Mouse (Mus musculus): ENCODE results near the gene Trim40.

Trim40 gene

DNA sequence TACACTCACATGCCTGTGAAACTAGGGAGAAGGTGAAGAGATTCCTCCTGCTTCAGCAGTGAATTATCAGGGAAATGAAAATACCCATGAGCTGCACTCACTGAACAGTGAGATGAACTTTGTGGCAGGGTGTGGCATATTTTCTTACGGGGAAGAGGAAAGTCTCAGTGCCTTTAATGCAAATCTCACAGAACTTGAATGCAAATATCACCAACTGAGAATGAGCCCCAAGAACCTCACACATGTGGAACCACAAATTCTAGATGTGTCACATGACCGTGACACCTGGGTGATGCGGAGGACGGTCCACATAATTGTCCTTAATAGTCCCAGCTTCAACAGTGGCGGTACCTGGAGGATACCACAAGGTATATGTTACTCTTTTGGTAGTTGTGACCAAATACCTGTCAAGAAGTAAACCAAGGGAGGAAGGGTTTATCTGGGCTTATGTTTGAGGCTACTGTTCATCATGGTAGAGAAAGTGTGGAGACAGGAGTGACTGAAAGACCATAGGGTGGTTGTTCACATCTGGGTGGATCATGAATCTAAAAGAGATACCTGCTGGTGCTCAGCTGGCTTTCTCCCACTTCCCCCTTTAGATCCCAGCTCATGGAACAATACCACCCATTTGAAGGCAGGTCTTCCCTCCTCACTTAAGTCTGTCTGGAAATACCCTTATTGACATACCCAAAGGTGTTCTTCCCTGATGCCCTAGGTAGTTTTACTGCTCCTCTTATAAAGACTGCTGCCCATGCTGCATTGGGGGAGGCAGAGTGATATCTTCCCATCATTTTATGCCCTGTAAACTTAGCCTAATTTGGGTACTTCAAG, at the start of gene Trim40:
TSS of gene Trim40 (minus strand) at position 51 of the 831 bp plus-strand sequence.
- no peak for DNase-seq (ENCODE audit: extremely low spot score, low read depth, low spot score)

DNA sequence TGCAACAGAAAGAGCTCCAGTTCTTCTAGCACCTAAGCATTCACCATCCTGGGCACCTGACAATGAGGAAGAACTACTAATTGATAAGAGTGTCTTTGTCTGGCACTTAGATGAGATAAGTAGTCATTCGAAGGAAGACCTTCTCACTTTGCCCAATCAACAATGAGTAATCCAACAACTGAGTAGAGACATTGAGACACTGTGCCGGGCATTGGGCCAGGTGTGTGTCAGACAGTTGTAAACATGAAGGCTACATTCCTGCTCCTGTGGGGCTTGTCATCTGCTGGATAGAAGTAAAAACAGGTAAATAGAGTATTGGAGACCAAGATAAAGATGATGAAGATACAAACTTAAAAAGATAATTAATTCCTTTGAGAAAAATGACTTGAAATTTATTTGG, 48.1 kb upstream of the Trim40 start:
- no peak for DNase-seq (ENCODE audit: extremely low spot score, low read depth, low spot score)

DNA sequence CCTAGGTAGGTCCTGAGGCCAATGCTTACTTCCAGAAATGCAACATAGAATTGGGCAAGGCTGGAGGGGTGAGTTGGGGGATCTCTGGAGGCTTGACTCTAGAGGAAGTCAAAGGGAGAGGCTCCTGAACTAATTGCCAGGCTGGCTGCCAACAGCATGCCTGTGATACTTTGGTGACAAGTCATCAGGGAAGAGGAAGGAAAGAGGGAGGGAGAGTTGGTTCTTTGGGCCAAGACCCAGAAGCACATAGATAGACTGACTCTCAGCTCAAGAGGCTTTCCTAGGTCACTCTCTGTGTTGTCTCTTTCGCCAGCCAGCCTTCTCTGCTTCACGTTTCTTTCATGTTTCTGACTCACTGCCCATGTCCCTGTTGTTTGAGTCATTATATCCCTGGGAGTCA, 41.9 kb upstream of the Trim40 start:
- no peak for DNase-seq (ENCODE audit: extremely low spot score, low read depth, low spot score)

DNA sequence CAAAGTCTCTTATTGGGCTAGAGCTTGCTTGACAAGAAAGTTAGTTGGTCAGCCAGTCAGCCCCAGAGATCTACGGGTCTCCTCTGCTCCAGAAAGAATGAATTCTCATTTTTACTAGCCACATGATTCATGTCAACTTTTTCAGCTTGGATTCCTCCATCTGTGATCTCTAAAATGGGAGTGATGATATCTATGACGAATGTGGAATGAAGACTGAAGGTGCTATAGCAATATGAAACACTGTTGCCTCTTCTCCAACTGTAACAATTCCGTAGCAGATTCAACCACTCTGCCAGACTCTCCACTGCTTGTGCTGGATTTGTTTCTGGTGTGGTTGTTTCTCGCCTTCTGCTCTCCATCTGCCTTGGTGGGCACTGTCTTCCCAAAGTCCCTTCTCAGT, 41.2 kb upstream of the Trim40 start:
- DNase-seq (ENCODE audit: extremely low spot score, low read depth, low spot score), result no peak

DNA sequence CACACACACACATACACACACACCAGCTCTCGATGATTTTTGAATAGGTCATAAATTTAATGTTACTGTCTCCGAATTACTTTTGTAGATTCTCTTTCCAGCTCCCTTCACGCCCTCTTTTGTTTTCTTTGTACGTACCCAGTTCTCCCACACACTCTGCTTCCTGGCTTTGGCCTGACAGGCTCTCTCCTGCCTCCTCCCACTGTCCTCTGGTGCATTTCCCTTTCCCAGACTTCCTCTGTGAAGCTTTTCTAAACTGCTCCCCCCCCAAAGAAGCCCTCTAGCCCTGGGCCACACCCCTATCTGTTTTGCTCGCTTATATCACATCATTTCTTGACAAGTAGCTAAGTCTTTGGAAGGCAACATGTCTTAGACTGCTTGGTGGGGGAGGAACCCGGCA, 40.3 kb upstream of the Trim40 start:
- DNase-seq (ENCODE audit: extremely low spot score, low read depth, low spot score), result no peak

DNA sequence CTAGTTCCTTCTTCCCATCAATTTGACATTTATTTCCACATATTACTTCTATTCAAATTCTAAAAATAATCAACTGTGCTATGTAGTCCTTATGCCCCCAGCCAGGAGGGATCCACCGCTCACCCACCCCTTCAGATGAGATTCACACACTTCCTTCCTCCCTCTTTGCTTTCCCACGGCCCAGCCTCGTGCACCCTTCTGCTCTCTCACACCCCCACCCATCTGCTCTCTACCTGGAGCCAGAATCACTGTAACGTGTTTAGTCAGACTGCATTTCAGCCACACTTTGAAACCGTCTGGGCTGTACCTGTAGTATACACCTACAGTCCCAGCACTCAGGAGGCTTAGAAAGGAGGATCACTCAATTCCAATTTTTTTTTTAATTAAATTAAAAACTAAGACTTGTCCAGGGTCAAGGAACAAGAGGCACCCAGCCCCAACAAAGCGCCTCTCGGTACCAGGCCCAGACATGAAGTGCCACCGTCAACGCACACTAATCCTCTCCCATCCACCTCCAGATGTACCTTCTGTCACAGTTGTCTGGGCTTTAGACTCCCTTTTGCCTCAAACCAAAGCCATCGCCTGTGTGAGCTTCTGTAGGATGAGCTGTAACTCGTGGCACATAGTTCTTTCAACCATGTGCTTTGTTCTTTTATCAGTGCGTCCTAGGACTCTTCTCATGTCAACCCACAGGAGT, 39.5 kb upstream of the Trim40 start:
- no peak for DNase-seq (ENCODE audit: extremely low spot score, low read depth, low spot score)

DNA sequence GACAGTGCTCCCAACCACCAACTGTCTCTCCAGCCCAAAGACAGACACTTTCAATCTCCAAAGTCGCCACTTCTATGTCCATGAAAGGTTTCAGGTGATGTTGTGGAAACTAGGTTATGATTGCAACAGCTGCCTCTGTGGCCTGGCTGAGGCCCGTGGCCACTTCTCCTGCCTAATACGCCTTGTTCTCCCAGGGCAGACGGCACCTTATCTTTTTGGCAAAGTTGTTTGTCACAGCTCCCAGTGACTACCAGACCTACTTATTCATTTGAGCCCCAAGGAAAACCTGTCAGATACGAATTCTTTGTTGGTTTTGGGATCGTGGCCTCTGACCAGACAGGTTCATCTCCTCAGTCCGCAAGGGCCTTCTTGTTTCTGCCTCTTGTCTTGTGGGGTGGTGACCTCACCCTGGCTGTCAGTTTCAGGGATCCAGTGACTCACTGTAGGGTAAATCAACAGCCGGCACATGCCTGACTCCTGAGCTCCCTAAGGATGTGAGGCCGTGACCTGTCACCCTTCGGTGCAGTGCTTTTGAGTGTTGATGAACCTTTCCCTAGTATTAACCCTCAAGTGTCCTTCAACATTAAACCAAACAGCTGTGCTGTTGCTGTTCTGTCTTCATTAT, 37.7 kb upstream of the Trim40 start:
- DNase-seq (ENCODE audit: extremely low spot score, low read depth, low spot score), result no peak

DNA sequence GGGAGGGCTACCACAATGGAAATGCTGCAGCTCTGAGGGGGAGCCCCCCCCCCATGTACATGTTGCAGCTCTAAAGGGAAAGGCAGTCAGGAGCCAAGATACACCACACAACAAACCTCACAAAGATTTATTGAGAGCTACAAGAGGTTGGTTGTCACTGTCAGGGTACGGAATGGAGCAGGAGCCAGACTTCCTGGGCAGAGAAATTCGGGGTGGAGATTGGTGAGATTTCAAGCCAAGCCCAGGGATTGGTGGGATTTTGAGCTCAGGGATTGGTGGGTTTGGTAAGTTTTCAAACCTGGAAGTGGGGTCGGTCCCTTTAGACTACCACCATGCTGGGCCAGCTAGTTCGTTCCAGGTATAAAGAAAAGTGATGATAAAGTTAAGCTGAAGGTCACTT, 33.6 kb upstream of the Trim40 start:
- no peak for DNase-seq (ENCODE audit: extremely low spot score, low read depth, low spot score)

DNA sequence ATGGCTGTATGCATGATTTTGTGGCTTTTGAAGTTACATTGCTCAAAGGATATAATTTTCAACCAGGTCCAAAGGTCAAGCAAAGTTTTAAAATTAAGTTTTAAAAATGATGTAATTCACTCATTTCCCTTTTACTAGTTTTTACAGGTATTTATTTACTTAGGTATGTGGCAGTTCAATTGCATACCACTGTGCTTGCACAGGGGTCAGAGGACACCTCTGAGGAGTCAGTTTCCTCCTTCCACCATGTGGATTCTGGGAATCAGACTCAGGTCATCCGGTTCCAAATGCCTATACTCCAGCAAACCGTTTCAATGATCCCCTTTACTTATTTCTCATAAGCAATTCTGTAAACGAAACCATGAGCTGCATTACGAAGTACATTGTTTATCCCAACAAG, 32.8 kb upstream of the Trim40 start:
- DNase-seq (ENCODE audit: extremely low spot score, low read depth, low spot score), result no peak

DNA sequence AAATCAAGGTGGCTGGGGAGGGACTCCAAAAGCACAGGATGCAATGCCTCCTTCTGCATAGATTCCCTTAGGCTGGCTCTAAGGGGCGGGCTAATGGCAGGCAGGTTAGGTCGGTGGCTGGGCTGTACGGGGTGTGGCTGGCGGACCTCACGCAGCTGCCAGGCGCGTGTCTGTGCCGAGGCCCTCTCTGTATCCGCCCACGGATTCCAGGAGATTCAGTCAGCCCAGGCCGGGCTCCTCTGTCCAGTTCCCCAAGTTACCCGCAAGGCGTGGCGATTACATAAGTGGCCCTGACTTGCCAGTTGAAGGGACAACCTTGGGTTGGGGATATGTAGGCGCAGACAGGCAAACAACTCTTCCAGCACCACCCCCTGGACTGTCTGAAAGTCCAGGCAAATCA, 30.3 kb upstream of the Trim40 start:
- no peak for DNase-seq (ENCODE audit: extremely low spot score, low read depth, low spot score)

DNA sequence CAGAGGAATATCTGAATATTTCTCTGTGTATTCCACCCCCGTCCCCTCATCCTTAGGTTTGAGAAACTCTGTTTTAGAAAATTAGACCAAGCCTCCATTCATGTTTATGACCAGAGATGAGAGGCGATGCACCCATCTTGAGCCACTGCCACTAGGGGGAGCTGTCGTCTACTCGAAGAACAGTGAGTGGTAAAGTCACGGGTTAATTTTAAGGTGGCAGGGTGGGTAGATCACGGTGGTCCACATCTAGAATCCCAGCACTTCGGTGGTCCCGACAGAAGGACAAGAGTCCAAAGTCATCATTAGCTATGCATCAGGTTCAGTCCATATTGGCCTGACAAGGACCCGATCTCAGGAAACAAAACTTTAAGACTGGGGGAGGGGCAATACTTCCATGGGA, 25.2 kb upstream of the Trim40 start:
- DNase-seq (ENCODE audit: extremely low spot score, low read depth, low spot score), result peak; percentile 24

DNA sequence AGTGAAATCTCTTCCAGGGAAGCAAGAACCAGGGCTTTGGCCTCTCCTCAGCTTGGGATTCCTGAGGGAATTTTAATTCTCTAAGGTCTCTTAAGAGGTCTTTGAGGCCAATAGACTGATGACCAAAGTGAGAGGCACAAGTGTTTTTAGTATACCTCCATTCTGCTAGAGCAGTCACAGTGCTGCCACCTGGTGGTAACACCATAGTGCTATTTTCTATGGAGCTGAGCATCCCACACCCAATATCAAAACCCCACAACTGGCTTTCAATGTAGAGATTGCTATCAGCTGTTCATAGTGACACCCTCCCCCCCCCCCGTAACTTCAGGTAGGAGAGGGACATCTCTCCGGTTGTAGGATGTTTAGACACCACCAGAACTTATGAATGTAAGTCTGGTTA, 24.2 kb upstream of the Trim40 start:
- peak; percentile 52 for DNase-seq (ENCODE audit: extremely low spot score, low read depth, low spot score)

DNA sequence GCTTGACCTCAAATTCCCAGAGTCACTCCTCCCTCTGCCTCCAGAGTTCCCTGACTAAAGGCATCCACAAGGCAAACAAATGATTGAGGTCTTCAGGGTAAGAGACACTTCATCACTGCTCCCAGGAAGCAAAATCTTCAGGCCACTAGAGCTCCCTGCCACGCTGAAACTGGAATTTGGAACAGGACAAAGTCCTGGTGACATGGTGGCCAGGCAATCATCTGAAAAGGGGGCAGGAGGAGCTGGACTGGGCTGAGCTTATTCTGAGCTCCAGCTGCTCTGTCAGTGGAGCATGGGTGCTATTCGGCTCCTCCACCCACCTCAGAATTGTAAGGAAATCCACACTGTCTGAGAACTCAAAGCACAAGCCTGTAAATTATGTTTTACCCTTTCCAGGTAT, 22.1 kb upstream of the Trim40 start:
- DNase-seq (ENCODE audit: extremely low spot score, low read depth, low spot score), result no peak

DNA sequence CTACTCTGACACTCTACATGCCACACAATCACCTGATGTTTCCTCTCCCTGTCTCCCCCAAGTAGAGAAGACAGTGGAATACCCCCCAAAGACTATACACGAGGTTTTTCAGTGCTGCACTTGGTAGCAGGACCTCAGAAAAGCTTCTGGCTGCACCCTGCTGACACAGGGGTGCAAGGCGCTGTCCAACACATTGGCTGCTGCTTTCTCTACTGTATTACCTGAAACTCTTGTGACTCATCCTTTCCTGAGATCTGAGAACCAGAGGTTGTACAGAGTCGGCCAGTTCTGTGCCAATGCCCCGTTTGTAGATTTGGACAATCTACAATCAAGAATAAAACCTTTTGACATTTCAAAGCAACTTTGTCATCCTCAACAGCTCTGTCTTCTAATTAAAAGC, 19.9 kb upstream of the Trim40 start:
- DNase-seq (ENCODE audit: extremely low spot score, low read depth, low spot score), result no peak

DNA sequence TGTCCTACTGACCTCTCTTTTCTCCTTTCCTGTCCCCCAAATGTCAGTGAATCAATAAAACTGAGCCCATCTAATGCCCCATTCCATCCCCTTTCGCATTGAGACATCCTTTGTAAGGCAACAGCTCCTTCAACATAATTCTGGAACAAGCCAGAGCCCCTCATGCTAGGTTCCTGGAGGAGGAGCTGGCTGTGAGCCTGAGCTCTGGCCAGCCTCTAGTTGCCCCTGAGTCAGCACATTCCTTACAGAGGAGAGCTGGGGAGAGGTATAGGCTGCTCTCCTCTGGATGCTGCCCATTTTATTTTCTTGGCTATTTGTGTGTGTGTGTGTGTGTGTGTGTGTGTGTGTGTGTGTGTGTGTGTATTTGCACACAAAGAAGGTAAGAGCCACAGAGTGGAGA, 18.3 kb upstream of the Trim40 start:
- DNase-seq (ENCODE audit: extremely low spot score, low read depth, low spot score), result no peak

DNA sequence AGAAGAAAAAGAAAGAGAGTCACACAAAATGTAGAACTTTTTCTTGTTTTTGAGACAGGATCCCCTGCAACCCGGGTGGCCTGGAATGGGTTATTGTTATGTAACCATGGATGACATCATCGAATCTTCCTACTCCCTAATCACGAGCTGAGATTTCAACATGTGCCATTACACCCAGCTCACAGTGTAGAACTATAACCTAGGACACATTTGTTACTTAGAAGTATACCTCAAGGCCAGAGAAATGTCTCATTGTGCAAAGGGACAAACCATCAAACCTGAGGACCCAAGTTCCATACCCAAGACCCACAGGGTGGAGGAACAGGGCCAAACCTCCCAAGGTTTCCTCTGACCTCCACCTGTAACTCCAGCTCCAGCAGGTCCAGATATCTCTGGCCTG, 13.7 kb upstream of the Trim40 start:
- no peak for DNase-seq (ENCODE audit: extremely low spot score, low read depth, low spot score)

DNA sequence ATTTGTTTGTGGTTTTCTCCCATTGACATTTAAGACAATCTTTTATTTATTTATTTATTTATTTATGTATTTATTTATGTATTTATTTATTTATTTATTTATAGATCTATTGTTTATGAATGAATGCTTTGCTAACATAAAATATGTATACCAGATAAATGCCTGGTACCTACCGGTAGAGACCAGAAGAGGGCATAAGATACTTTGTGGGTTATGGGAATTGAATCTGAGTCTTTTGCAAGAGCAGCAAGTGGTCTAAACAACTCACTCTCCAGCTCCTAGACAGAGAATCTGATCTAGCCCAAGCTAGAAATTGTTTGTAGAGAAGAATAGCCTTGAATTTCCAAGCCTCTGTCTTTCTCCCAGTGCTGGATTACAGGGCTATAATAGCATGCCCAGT, 10.8 kb upstream of the Trim40 start:
- no peak for DNase-seq (ENCODE audit: extremely low spot score, low read depth, low spot score)

DNA sequence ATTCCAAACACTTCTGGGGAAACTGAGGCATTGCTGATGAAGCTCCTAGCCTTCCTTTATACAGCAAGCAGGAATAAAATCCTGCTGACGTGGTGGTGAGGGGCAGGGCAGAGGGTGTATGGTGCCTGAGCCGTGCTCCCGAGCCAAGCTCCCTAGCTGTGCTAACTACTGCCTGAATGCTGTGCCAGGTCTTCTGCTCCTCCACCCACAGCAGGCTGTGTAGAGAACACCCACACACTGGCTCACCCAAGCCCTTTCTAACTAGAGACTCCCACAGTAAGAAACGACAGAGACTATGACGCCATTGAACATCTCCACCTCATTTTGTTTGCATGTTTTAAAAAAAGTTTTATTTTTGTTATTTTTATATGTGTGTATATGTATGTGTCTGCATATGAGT, 10.1 kb upstream of the Trim40 start:
- no peak for DNase-seq (ENCODE audit: extremely low spot score, low read depth, low spot score)

DNA sequence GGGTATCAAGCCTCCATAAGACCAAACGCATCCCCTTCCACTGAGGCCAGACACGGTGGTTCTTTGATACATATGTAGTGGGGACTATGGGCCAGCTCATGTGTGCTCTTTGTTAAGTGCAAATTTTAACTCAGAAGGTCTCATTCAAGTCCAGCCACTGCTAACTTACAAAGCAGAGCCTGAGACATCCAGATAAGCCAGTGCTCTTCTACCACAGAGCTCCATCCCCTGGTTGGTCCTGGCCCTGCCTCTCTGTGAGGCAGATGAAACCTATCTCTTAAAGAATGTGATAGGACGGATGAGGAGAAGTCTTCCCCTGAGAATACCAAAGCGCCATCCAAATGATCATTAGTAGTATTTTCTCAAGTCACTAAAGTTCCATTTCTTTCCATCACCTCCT, 9.5 kb upstream of the Trim40 start:
- DNase-seq (ENCODE audit: extremely low spot score, low read depth, low spot score), result no peak

DNA sequence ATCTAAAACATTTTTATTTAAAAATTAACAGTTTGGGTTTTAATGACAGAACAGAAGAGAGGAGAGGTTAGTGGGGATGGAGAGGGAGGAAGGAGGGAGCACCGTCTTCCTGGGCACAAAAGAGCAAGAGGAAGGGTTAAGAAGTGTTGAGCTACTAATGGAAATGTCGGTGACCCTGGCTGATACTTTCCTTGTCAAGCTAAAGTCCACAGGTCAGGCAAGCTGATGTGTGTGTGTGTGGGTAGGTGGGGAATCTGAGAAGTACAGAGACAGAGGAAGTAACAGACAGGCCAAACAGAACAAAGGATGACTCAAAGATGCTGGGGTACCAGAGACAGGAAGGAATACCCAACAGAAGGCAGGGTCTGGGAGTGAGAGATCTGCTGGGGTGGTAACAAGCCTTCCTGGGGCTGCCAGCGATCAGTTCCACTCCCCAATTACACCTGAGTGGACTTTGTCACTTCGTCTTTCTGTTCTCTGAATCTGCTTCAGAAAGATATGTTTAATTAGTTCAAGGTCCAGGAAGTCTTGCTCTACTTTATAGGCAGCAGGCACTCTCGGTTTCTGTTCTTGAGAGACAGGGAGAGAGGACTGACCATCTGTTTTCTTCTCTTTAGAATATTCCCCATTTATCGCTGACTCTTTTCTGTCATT, 7.8 kb upstream of the Trim40 start, which contains the start of gene Trim31:
TSS of gene Trim31 (plus strand) at position 567 of the 654 bp plus-strand sequence.
- DNase-seq (ENCODE audit: extremely low spot score, low read depth, low spot score), result no peak

DNA sequence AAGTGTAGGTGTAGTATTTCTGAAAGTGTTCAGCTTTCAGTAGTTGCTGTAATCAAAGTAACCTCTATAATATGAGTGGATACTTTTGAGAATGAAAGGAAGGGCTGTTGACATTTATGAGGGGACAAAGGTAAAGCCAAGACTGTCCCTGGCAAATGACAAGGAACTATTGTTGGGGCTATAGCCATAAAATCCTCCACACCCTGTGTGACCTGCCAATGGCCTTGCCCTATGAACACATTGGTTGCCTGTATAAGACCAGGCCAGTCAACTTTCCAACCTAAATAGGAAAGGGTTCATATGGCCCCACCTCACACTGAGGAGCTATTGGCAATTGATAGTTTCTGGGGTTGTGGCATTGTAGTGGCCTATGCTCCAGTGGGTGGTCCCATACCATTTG, 7.1 kb upstream of the Trim40 start:
- DNase-seq (ENCODE audit: extremely low spot score, low read depth, low spot score), result no peak

DNA sequence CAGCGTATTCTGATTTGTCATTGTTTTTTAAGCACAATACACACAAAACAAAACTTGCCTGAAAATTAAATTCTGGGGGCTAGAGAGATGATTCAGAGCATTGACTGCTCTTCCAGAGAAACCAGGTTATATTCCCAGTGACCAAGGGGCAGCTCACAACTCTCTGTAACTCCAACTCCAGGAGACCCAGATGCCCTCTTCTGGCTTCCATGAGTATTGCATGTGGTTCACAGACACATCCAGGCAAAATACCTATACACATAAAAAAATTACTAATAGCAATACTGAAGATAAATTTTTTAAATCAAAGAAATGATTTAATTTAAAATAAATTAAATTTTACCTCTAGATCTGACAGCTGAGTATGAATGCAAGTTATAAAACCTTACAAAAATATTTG, 6.7 kb upstream of the Trim40 start:
- DNase-seq (ENCODE audit: extremely low spot score, low read depth, low spot score), result peak; percentile 28
